Mouse (Mus musculus) testis, adult 2 months (tissue): ENCODE results near the gene Muc4. TPM values are rescaled to one million over a fixed set of nuclear protein-coding genes. Genes with fewer than 3 reads are reported as not detected.

Source experiments
- H3K27ac ChIP-seq: fragments of 200-500 bp; 2 replicates; pipeline ENCODE4 v1.5.1; 2012; ENCODE audit warnings: low read depth, low read length; ENCODE audit not compliant: control insufficient read depth, insufficient read depth
- H3K27me3 ChIP-seq: fragments of 200-500 bp; 2 replicates; pipeline ENCODE4 v1.6.1; 2012; ENCODE audit warnings: mild to moderate bottlenecking, low read length, moderate library complexity; ENCODE audit not compliant: control insufficient read depth, insufficient read depth
- H3K36me3 ChIP-seq: fragments of 200-500 bp; 2 replicates; pipeline ENCODE4 v1.6.1; 2012; ENCODE audit warnings: mild to moderate bottlenecking, low read length; ENCODE audit not compliant: control insufficient read depth, insufficient read depth
- H3K4me1 ChIP-seq: fragments of 200-500 bp; 2 replicates; pipeline ENCODE4 v1.6.1; 2012; ENCODE audit warnings: low read length; ENCODE audit not compliant: control insufficient read depth, insufficient read depth
- H3K4me3 ChIP-seq: fragments of 200-500 bp; 2 replicates; pipeline ENCODE4 v1.5.1; 2012; ENCODE audit warnings: low read depth, mild to moderate bottlenecking, low read length, moderate library complexity, mixed read lengths; ENCODE audit not compliant: control insufficient read depth
- CTCF ChIP-seq: fragments of 200-500 bp; IDR thresholded peaks from 2 replicates; pipeline ENCODE4 v1.5.1; 2012; ENCODE audit warnings: low read depth, mild to moderate bottlenecking, inconsistent platforms, low read length, moderate library complexity; ENCODE audit not compliant: control insufficient read depth, insufficient read depth, insufficient replicate concordance
- POLR2A ChIP-seq: fragments of 200-500 bp; IDR thresholded peaks from 2 replicates; pipeline ENCODE4 v1.6.1; 2012; ENCODE audit warnings: low read depth, mild to moderate bottlenecking, inconsistent platforms, low read length, moderate library complexity; ENCODE audit not compliant: control insufficient read depth
- polyA plus RNA-seq: library from polyadenylated mRNA; depleted of rRNA; stranded (reverse); fragments of >200 nt; gene quantifications from 2 replicates; pipeline ENCODE4 v1.2.3, GENCODE M21; 2012

Muc4 gene
- polyA plus RNA-seq, 1 experiment: 98.8 TPM

GRCm38 (mm10) chr16:32726501-32726900 is 9.2 kb upstream of the Muc4 start:
- Histone ChIP-seq H3K4me1 (no peaks in the 10 kb centered on the region; the same call in 1 of the 2 replicates), H3K27ac (no peak overlapping the region), H3K36me3 (no peaks in the 10 kb centered on the region), H3K27me3 (no peaks in the 10 kb centered on the region), H3K4me3 (no peak overlapping the region)
- TF ChIP-seq POLR2A (no peak), CTCF (no peak)

GRCm38 (mm10) chr16:32728240-32728639 is 7.4 kb upstream of the Muc4 start:
- H3K27ac ChIP-seq: no peak overlapping the region

GRCm38 (mm10) chr16:32728730-32729129 is 7.0 kb upstream of the Muc4 start:
- TF ChIP-seq CTCF (no peak), POLR2A (no peak)
- H3K4me3 ChIP-seq: no peak overlapping the region
- H3K27ac ChIP-seq: no peak overlapping the region
- no peaks in the 10 kb centered on the region for H3K36me3 ChIP-seq
- H3K27me3 ChIP-seq: no peaks in the 10 kb centered on the region
- no peaks in the 10 kb centered on the region for H3K4me1 ChIP-seq

More at GRCm38 (mm10) chr16:32728240-32728639, 7.4 kb upstream of the Muc4 start:
- no peak overlapping the region for H3K4me3 ChIP-seq
- no peaks in the 10 kb centered on the region for H3K4me1 ChIP-seq
- H3K27me3 ChIP-seq: no peaks in the 10 kb centered on the region
- no peak for TF ChIP-seq CTCF
- TF ChIP-seq POLR2A: no peak
- no peaks in the 10 kb centered on the region for H3K36me3 ChIP-seq

GRCm38 (mm10) chr16:32733213-32733612 is 2.5 kb upstream of the Muc4 start:
- Histone ChIP-seq H3K4me1 (no peaks in the 10 kb centered on the region), H3K36me3 (no peaks in the 10 kb centered on the region), H3K27me3 (no peaks in the 10 kb centered on the region), H3K4me3 (no peak overlapping the region), H3K27ac (no peak overlapping the region)
- TF ChIP-seq POLR2A: no peak
- no peak for TF ChIP-seq CTCF

- Histone ChIP-seq H3K27ac (no peak overlapping the region), H3K27me3 (no peaks in the 10 kb centered on the region), H3K4me3 (no peak overlapping the region), H3K36me3 (no peaks in the 10 kb centered on the region), H3K4me1 (no peaks in the 10 kb centered on the region)
- TF ChIP-seq POLR2A (no peak), CTCF (no peak)
These were observed 336 bp downstream of the Muc4 start for GRCm38 (mm10) chr16:32736022-32736421.

- no peak overlapping the region for H3K27ac ChIP-seq
- no peaks in the 10 kb centered on the region for H3K27me3 ChIP-seq
- H3K36me3 ChIP-seq: no peaks in the 10 kb centered on the region
These were observed 4.4 kb downstream of the Muc4 start for GRCm38 (mm10) chr16:32740003-32740663.

GRCm38 (mm10) chr16:32741366-32741765 is 5.7 kb downstream of the Muc4 start:
- Histone ChIP-seq H3K27me3 (no peaks in the 10 kb centered on the region), H3K4me3 (no peak overlapping the region), H3K27ac (no peak overlapping the region), H3K4me1 (no peaks in the 10 kb centered on the region; the same call in 1 of the 2 replicates), H3K36me3 (no peaks in the 10 kb centered on the region)
- TF ChIP-seq POLR2A (no peak), CTCF (no peak)

More at GRCm38 (mm10) chr16:32740003-32740663, 4.4 kb downstream of the Muc4 start:
- TF ChIP-seq CTCF: no peak
- TF ChIP-seq POLR2A: no peak
- Histone ChIP-seq H3K4me1 (no peaks in the 10 kb centered on the region; the same call in 1 of the 2 replicates), H3K4me3 (no peak overlapping the region)

GRCm38 (mm10) chr16:32742712-32743111 is 7.0 kb downstream of the Muc4 start:
- Histone ChIP-seq H3K27me3 (no peaks in the 10 kb centered on the region), H3K4me3 (no peak overlapping the region), H3K4me1 (no peaks in the 10 kb centered on the region; the same call in 1 of the 2 replicates), H3K27ac (no peak overlapping the region), H3K36me3 (no peaks in the 10 kb centered on the region)
- TF ChIP-seq CTCF (no peak), POLR2A (no peak)
